In the genomic region with DNA sequence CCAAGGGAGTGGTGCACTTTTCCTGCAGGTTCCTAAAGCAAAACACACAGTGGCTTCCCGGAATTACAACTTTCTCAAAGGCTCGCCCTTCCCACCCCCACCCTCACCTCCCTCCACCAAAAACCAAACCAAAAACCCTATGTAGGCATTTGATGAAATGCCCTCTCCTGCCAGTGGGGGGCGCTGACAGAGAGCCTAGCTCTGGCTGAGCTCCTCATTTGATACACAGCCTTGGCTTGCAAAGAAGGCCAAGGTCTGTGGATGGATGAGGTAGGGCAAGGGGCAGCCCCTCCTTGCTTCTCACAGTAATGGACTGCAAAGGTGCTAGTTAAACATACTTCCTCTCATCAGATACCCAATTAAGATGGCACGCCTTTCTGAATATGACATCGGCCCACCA, we compare ENCODE assay signal across 8 mouse cellular contexts. TPM values are rescaled to one million over a fixed set of nuclear protein-coding genes. Genes with fewer than 3 reads are reported as not detected.
DNase-seq lines count a peak whose midpoint lies in the region; ATAC-seq and TF ChIP-seq lines count a peak whose summit lies in the region.

No protein-coding gene starts in this region.

- DNase-seq in cerebellum, adult 18-20 months: peak; percentile 61 to 69
- DNase-seq in cerebellum, adult 8-10 months: no peak
- DNase-seq in lung, embryonic 14.5 days: peak; percentile 52
- no peak for DNase-seq in lung, adult 18-20 months
- DNase-seq in thymus, postnatal 25 days: peak; percentile 58
- no peak for DNase-seq in right cerebral cortex, postnatal 25 days

- WGBS in lung, embryonic 14.5 days: 64% methylated on average over 5 of the region's 5 CpGs
- 70% methylated on average over 5 of the region's 5 CpGs for WGBS in lung, embryonic 15.5 days

- H3K36me3 ChIP-seq in lung, embryonic 14.5 days (ENCODE audit: insufficient read depth): no peaks in the 10 kb centered on the region
- peaks cover 4% of the 10 kb centered on the region; the same call in 1 of the 2 replicates for H3K36me3 ChIP-seq in lung, embryonic 15.5 days

- no peak overlapping the region for H3K4me3 ChIP-seq in lung, embryonic 14.5 days (ENCODE audit: low read depth, low read length)
- H3K4me3 ChIP-seq in bone marrow macrophage, adult 2 months (ENCODE audit: insufficient read depth, low read length): no peak overlapping the region
- H3K4me3 ChIP-seq in lung, embryonic 15.5 days: no peak overlapping the region

- TF ChIP-seq POLR2A in bone marrow macrophage, adult 2 months (IDR thresholded peaks at IDR 0.05; ENCODE audit: borderline replicate concordance, low read depth, low read length): no peak

- H3K9ac ChIP-seq in lung, embryonic 14.5 days: no peak overlapping the region
- H3K9ac ChIP-seq in lung, embryonic 15.5 days: no peak overlapping the region

- TF ChIP-seq CTCF in lung, embryonic 14.5 days (IDR thresholded peaks at IDR 0.05; ENCODE audit: low read depth): peak; percentile 61
- TF ChIP-seq CTCF in bone marrow macrophage, adult 2 months (IDR thresholded peaks at IDR 0.05; ENCODE audit: low read depth, low read length): peak; percentile 38; the same call in 1 of the 2 replicates

- no peaks in the 10 kb centered on the region for H3K9me3 ChIP-seq in lung, embryonic 14.5 days (ENCODE audit: low read depth, low read length)
- H3K9me3 ChIP-seq in lung, embryonic 15.5 days: no peaks in the 10 kb centered on the region

- no peaks in the 10 kb centered on the region for H3K27me3 ChIP-seq in lung, embryonic 14.5 days (ENCODE audit: insufficient read depth, low read length)
- no peaks in the 10 kb centered on the region for H3K27me3 ChIP-seq in lung, embryonic 15.5 days

- ATAC-seq in lung, embryonic 14.5 days (ENCODE audit: insufficient read depth): no peak
- ATAC-seq in lung, embryonic 15.5 days (ENCODE audit: borderline replicate concordance, extremely low read depth, low FRiP score, low TSS enrichment): no peak

- no peak overlapping the region for H3K4me2 ChIP-seq in lung, embryonic 14.5 days
- no peak overlapping the region for H3K4me2 ChIP-seq in lung, embryonic 15.5 days

- H3K4me1 ChIP-seq in lung, embryonic 14.5 days (ENCODE audit: insufficient read depth): peaks cover 25% of the 10 kb centered on the region
- no peaks in the 10 kb centered on the region for H3K4me1 ChIP-seq in bone marrow macrophage, adult 2 months (ENCODE audit: control insufficient read depth, insufficient read depth, low read length)
- H3K4me1 ChIP-seq in lung, embryonic 15.5 days: peaks cover 39% of the 10 kb centered on the region

- H3K27ac ChIP-seq in lung, embryonic 14.5 days (ENCODE audit: low read depth): no peak overlapping the region
- H3K27ac ChIP-seq in bone marrow macrophage, adult 2 months (ENCODE audit: insufficient read depth, low read depth, low read length): no peak overlapping the region
- 0 out of 2 replicates have a peak overlapping the region, but pooled peaks have one; percentile 68 for H3K27ac ChIP-seq in lung, embryonic 15.5 days

RNA-seq across cellular contexts. Expression of a gene that starts 28.4 kb away (rescaled TPM):
- polyA plus RNA-seq in lung, embryonic 14.5 days (2014; fragmentation: Nextera tagmentation; extraction: Ambion mirVana): 49.9 and 53.6 TPM in 2 replicates
- polyA plus RNA-seq in bone marrow macrophage, adult 2 months (2012; ENCODE audit: insufficient read depth, insufficient read length, missing spikeins): 15.1 and 17.8 TPM in 2 replicates
- 48.4 and 50.2 TPM in 2 replicates for polyA plus RNA-seq in lung, embryonic 15.5 days (2015; fragmentation: Nextera tagmentation; extraction: Ambion mirVana)

Comparison
In these comparisons a context has a peak if more than half of its experiments do, and no peak if none do; other contexts are left out.
1. DNase-seq: peak in cerebellum, adult 18-20 months (2 of 2), lung, embryonic 14.5 days (single experiment) and thymus, postnatal 25 days (single experiment); none in cerebellum, adult 8-10 months (single experiment), lung, adult 18-20 months (0 of 2) and right cerebral cortex, postnatal 25 days (single experiment).